Mouse (Mus musculus) midbrain, embryonic 10.5 days (tissue): ENCODE measurements around the gene Map3k21. TPM values are rescaled to one million over a fixed set of nuclear protein-coding genes. Genes with fewer than 3 reads are reported as not detected.

Source experiments
- DNase-seq: peaks from one replicate; pipeline ENCODE4 v3.0.0-alpha.2; 2017; ENCODE audit warnings: low spot score
- H3K27ac ChIP-seq: fragments of 300-500 bp; sonication (generic); replicated peaks from 2 replicates; pipeline ENCODE4 v1.5.1; 2016; ENCODE audit warnings: mild to moderate bottlenecking
- H3K27me3 ChIP-seq: fragments of 300-500 bp; sonication (generic); 2 replicates; pipeline ENCODE4 v1.6.1; 2016; ENCODE audit warnings: low read depth, mild to moderate bottlenecking; ENCODE audit not compliant: poor library complexity, severe bottlenecking
- H3K36me3 ChIP-seq: fragments of 300-500 bp; sonication (generic); 2 replicates; pipeline ENCODE4 v1.6.1; 2016; ENCODE audit warnings: mild to moderate bottlenecking, moderate library complexity
- H3K4me1 ChIP-seq: fragments of 300-500 bp; sonication (generic); 2 replicates; pipeline ENCODE4 v1.6.1; 2016
- H3K4me3 ChIP-seq: fragments of 300-500 bp; sonication (generic); 2 replicates; pipeline ENCODE4 v1.5.1; 2016; ENCODE audit warnings: mild to moderate bottlenecking, moderate library complexity
- H3K9me3 ChIP-seq: fragments of 300-500 bp; sonication (generic); replicated peaks from 2 replicates; pipeline ENCODE4 v1.6.1; 2016; ENCODE audit warnings: mild to moderate bottlenecking
- WGBS: fragments of 180-500 bp; shearing (Covaris S2); methylation state at CpG from one replicate; pipeline ENCODE4 v1.1.7; 2016; 5-methylcytosine and 5-hydroxymethylcytosine counted together
- polyA plus RNA-seq: library from polyadenylated mRNA; unstranded; fragments of >200 nt; fragmentation: Nextera tagmentation; extraction: Ambion mirVana; gene quantifications from 2 replicates; pipeline ENCODE4 v1.2.1, GENCODE M21; 2016

The Map3k21 gene
- polyA plus RNA-seq, result not detected in 2 replicates

GRCm38 (mm10) chr8:125910365-125911228, at the start of gene Map3k21:
Map3k21 (plus strand) TSS chr8:125910450.
- H3K27ac ChIP-seq, result no peak within 1 kb of the TSS
- DNase-seq, result peak; percentile 50

GRCm38 (mm10) chr8:125866125-125866524, 44.1 kb upstream of the Map3k21 start:
- Histone ChIP-seq H3K36me3 (no peaks in the 10 kb centered on the region), H3K4me1 (peaks cover 25% of the 10 kb centered on the region), H3K4me3 (no peak overlapping the region), H3K27me3 (no peaks in the 10 kb centered on the region), H3K27ac (no peak overlapping the region), H3K9me3 (no peaks in the 10 kb centered on the region)
- WGBS, result 80% methylated on average over 12 of the region's 12 CpGs
- DNase-seq, result no peak

More at GRCm38 (mm10) chr8:125910365-125911228, at the start of gene Map3k21:
- WGBS, result under 1% methylated on average over 92 of the region's 93 CpGs
- H3K27me3 ChIP-seq, result peaks cover 83% of the 10 kb centered on the region
- peaks cover 19% of the 10 kb centered on the region for H3K4me1 ChIP-seq
- peak within 1 kb of the TSS; percentile 67 for H3K4me3 ChIP-seq
- no peaks in the 10 kb centered on the region for H3K9me3 ChIP-seq
- H3K36me3 ChIP-seq, result no peaks in the 10 kb centered on the region

GRCm38 (mm10) chr8:125868552-125868951, 41.7 kb upstream of the Map3k21 start:
- no peak overlapping the region for H3K27ac ChIP-seq
- no peaks in the 10 kb centered on the region for H3K9me3 ChIP-seq
- no peak overlapping the region for H3K4me3 ChIP-seq
- no peaks in the 10 kb centered on the region for H3K36me3 ChIP-seq
- DNase-seq, result no peak
- WGBS, result 83% methylated on average over 7 of the region's 7 CpGs
- H3K27me3 ChIP-seq, result no peaks in the 10 kb centered on the region; the same call in 1 of the 2 replicates
- H3K4me1 ChIP-seq, result peaks cover 18% of the 10 kb centered on the region

GRCm38 (mm10) chr8:125869739-125870138, 40.5 kb upstream of the Map3k21 start:
- H3K27me3 ChIP-seq, result no peaks in the 10 kb centered on the region; the same call in 1 of the 2 replicates
- H3K36me3 ChIP-seq, result no peaks in the 10 kb centered on the region
- no peak for DNase-seq
- 89% methylated on average over 3 of the region's 3 CpGs for WGBS
- no peak overlapping the region for H3K4me3 ChIP-seq
- H3K9me3 ChIP-seq, result no peaks in the 10 kb centered on the region
- H3K27ac ChIP-seq, result peak overlapping the region; percentile 81
- peaks cover 18% of the 10 kb centered on the region for H3K4me1 ChIP-seq

- H3K4me1 ChIP-seq, result peaks cover 18% of the 10 kb centered on the region
- H3K27me3 ChIP-seq, result no peaks in the 10 kb centered on the region; the same call in 1 of the 2 replicates
- no peak overlapping the region for H3K4me3 ChIP-seq
- peak overlapping the region; percentile 81 for H3K27ac ChIP-seq
- DNase-seq, result peak; percentile 21
- no peaks in the 10 kb centered on the region for H3K36me3 ChIP-seq
- no peaks in the 10 kb centered on the region for H3K9me3 ChIP-seq
- 34% methylated on average over 6 of the region's 6 CpGs for WGBS
These were observed 40.0 kb upstream of the Map3k21 start for GRCm38 (mm10) chr8:125870179-125870702.

- peak overlapping the region; percentile 81 for H3K27ac ChIP-seq
- WGBS, result 6% methylated on average over 7 of the region's 7 CpGs
These were observed 39.4 kb upstream of the Map3k21 start for GRCm38 (mm10) chr8:125870821-125871321.

GRCm38 (mm10) chr8:125872501-125873249, 37.6 kb upstream of the Map3k21 start:
- H3K36me3 ChIP-seq, result no peaks in the 10 kb centered on the region
- H3K9me3 ChIP-seq, result no peaks in the 10 kb centered on the region
- peaks cover 22% of the 10 kb centered on the region for H3K4me1 ChIP-seq
- H3K4me3 ChIP-seq, result no peak overlapping the region
- no peaks in the 10 kb centered on the region; the same call in 1 of the 2 replicates for H3K27me3 ChIP-seq
- no peak for DNase-seq
- 79% methylated on average over 9 of the region's 9 CpGs for WGBS
- no peak overlapping the region for H3K27ac ChIP-seq

More at GRCm38 (mm10) chr8:125870821-125871321, 39.4 kb upstream of the Map3k21 start:
- Histone ChIP-seq H3K9me3 (no peaks in the 10 kb centered on the region), H3K4me3 (peak overlapping the region; percentile 26; the same call in 1 of the 2 replicates), H3K36me3 (no peaks in the 10 kb centered on the region), H3K4me1 (peaks cover 18% of the 10 kb centered on the region), H3K27me3 (no peaks in the 10 kb centered on the region; the same call in 1 of the 2 replicates)
- DNase-seq, result peak; percentile 86

GRCm38 (mm10) chr8:125873250-125873534, 37.1 kb upstream of the Map3k21 start:
- WGBS, result 83% methylated on average over 2 of the region's 2 CpGs
- Histone ChIP-seq H3K4me1 (peaks cover 22% of the 10 kb centered on the region), H3K36me3 (no peaks in the 10 kb centered on the region), H3K27ac (no peak overlapping the region), H3K4me3 (no peak overlapping the region), H3K9me3 (no peaks in the 10 kb centered on the region), H3K27me3 (no peaks in the 10 kb centered on the region; the same call in 1 of the 2 replicates)
- no peak for DNase-seq

GRCm38 (mm10) chr8:125880447-125880846, 29.8 kb upstream of the Map3k21 start:
- no peak overlapping the region for H3K4me3 ChIP-seq
- no peak overlapping the region for H3K27ac ChIP-seq
- H3K4me1 ChIP-seq, result 0 out of 2 replicates have a peak, but pooled peaks cover 6% of the 10 kb centered on the region
- no peaks in the 10 kb centered on the region for H3K27me3 ChIP-seq
- DNase-seq, result no peak
- no peaks in the 10 kb centered on the region for H3K9me3 ChIP-seq
- H3K36me3 ChIP-seq, result no peaks in the 10 kb centered on the region
- 95% methylated on average over 4 of the region's 4 CpGs for WGBS

GRCm38 (mm10) chr8:125887549-125887948, 22.7 kb upstream of the Map3k21 start:
- Histone ChIP-seq H3K27me3 (no peaks in the 10 kb centered on the region), H3K4me3 (no peak overlapping the region), H3K27ac (no peak overlapping the region), H3K4me1 (0 out of 2 replicates have a peak, but pooled peaks cover 6% of the 10 kb centered on the region), H3K9me3 (no peaks in the 10 kb centered on the region), H3K36me3 (no peaks in the 10 kb centered on the region)
- 94% methylated on average over 9 of the region's 9 CpGs for WGBS
- no peak for DNase-seq

- no peak overlapping the region for H3K4me3 ChIP-seq
- no peak for DNase-seq
- no peak overlapping the region for H3K27ac ChIP-seq
- 88% methylated on average over 3 of the region's 3 CpGs for WGBS
- H3K9me3 ChIP-seq, result no peaks in the 10 kb centered on the region
- H3K36me3 ChIP-seq, result no peaks in the 10 kb centered on the region
- no peaks in the 10 kb centered on the region for H3K27me3 ChIP-seq
- 0 out of 2 replicates have a peak, but pooled peaks cover 3% of the 10 kb centered on the region for H3K4me1 ChIP-seq
These were observed 20.3 kb upstream of the Map3k21 start for GRCm38 (mm10) chr8:125889920-125890319.

GRCm38 (mm10) chr8:125897388-125897787, 12.9 kb upstream of the Map3k21 start:
- Histone ChIP-seq H3K36me3 (no peaks in the 10 kb centered on the region), H3K4me3 (peak overlapping the region; percentile 55; the same call in 1 of the 2 replicates), H3K27me3 (peaks cover 49% of the 10 kb centered on the region), H3K9me3 (no peaks in the 10 kb centered on the region), H3K27ac (no peak overlapping the region), H3K4me1 (peaks cover 11% of the 10 kb centered on the region)
- WGBS, result 62% methylated on average over 11 of the region's 11 CpGs
- DNase-seq, result no peak
